Mouse (Mus musculus) right cerebral cortex, postnatal 25 days (tissue): Measurements from ENCODE around the gene Ltc4s.

ENCODE experiments used
- DNase-seq: peaks from one replicate; pipeline ENCODE4 v3.0.0; 2022

Ltc4s gene

DNA sequence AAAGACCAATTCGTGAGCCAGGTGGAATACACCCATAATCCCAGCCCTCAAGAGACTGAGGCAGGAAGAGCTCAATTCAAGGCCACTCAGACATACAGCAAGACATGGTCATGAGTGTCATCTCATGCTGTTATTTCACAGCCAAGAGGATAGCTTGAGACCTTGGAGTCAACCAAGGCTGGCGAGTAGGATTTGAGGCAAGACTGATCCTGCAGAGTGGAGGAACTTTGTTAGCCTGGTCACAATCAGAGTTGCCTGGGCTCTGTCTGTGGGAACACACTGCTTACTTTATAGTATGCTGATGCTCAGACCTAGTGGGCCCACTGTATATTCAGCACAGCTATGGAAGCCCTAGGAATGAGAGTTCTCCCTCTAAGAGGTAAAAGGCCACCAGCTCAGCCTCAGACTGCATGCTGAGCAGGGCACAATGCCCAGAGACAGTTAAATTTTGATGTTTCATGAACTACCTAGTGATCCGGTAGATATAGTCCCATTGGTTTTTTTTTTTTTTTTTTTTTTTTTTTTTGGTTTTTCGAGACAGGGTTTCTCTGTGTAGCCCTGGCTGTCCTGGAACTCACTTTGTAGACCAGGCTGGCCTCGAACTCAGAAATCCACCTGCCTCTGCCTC, 40.1 kb downstream of the Ltc4s start:
- no peak for DNase-seq

DNA sequence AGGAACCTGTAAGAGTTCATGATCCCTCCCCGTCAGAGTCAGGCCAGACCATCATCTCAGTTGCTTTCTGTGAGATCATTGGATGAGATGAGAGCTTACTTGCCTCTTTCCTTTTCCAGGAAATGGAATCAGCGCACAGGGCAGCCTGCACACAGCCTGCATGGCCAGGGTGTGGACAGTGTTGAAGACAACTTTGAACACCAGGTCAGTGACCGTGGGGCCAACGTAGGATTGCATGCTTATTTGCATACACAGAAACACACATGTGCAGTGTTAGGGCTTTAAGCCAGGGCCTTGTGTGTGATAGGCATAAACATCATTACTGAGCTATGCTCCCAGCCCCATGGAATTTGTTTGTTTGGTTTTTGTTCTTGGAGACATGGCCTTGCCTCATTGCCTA, 40.9 kb downstream of the Ltc4s start:
- no peak for DNase-seq

DNA sequence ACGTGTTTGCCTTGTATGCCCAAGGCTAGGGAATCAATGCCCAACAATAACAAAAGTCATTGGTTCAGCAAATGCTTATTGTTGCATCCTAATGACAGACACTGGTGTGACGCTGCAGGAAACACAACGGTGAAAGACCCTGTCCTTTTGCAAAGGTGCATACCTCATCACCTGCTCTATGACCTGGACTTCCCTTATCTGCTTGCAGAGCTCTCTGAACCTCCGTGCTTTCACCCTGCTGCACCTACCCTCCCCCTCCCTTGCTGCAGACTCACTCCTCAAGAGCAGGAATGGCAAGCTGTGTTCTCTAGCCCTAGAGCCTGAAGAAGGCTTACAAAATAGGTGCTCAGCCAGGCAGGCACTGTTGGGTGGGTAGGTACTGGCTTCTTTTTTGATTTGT, 43.6 kb downstream of the Ltc4s start:
- no peak for DNase-seq

DNA sequence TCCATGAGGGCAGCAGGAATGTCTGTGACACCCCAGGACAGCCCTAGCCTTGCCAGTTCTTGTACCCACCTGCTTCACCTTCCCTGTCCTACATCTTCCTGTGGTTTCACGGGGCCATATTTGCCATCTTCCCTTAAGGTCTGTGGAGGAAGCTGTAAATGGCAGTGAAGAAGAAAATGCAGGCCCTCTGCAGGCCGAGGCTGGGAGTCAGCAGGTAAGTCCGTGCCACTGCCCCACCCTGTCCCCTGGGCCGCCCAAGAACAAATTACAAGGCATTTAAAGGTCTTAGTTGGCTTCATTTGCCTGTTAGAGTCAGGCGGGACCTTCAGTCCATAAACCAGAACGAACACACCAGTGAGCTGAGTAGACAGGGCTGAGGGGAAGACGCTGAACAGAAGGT, 44.3 kb downstream of the Ltc4s start:
- DNase-seq: no peak

DNA sequence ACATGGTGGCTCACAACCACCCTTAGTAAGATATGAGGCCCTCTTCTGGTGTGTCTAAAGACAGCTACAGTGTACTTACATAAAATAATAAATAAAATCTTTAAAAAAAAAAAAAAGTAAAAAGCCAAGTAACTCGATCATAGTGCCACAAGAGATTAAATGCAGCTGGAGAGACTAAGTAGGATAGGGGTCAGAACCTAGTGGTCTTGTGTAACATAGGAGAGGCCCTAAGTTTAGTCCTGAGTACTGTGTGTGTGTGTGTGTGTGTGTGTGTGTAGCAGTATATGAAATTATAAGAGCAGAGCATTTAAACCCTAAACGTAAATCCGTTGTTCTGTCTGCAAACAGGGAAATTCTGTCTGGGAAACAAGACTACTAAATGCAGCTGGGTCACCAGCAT, 46.1 kb downstream of the Ltc4s start:
- DNase-seq: no peak

DNA sequence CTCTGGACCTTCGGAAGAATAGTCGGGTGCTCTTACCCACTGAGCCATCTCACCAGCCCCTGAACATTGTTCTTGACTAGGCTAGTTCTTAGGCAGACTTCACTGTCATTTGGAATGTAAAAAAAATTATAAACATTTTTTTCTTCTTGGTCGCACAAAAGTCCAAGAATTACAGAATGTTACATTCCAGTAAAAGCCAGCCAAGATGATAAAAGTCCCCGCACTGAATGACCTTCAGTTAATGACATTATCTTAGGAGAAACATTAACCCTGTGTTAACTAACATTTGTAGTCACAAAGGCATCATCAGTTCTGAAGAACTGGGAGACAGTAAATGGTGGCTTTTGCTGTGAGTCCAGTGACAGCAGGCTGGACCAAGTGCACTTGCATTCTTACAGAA, 48.1 kb downstream of the Ltc4s start:
- DNase-seq: no peak

DNA sequence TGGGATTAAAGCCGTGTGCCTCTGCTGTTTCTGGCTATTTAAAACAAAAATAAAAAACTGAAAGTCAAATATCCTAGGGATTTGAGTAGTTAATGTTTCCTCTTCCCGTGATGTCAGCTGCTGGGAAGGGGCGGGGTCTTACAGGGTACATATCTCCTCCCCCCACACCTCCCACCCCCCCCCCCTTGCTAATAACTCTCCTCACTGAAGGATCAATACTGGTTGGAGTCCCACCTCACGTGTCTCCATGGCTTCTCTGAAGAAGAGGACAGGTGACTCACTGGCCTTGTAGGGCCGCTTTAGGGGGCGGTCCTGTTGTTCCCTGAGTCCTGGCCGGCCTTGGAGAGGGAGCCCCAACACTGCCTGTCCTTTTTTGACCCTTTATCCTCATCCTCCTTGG, 49.7 kb downstream of the Ltc4s start:
- DNase-seq: no peak
